Mouse (Mus musculus) MEL (cell line): Measurements from ENCODE around the gene Wars. TPM values are rescaled to one million over a fixed set of nuclear protein-coding genes. Genes with fewer than 3 reads are reported as not detected.

Experiments used
- DNase-seq: peaks from one replicate; pipeline ENCODE4 v3.0.0; 2011; ENCODE audit warnings: low read depth, low spot score
- H3K27ac ChIP-seq: 2 replicates; pipeline ENCODE4 v1.5.1; 2012; ENCODE audit warnings: low read depth, mild to moderate bottlenecking, control low read depth, low read length, moderate library complexity; ENCODE audit not compliant: control insufficient read depth
- H3K27me3 ChIP-seq, 2 experiments: fragments of 150-350 bp in 1 of 2; sonication (generic) in 1 of 2; 2 replicates each; pipeline ENCODE4 v1.6.1; 2012; ENCODE audit warnings: low read length in 2 of 2, mild to moderate bottlenecking in 2 of 2, improper control_type of control experiment in 1 of 2, moderate library complexity in 1 of 2; ENCODE audit not compliant: insufficient read depth in 2 of 2, control insufficient read depth in 1 of 2
- H3K36me3 ChIP-seq, 2 experiments: 2 replicates each; pipeline ENCODE4 v1.6.1; 2012 to 2014; ENCODE audit warnings: low read length in 2 of 2, improper control_type of control experiment in 1 of 2, inconsistent platforms in 1 of 2, mild to moderate bottlenecking in 1 of 2; ENCODE audit not compliant: insufficient read depth in 2 of 2, control insufficient read depth in 1 of 2
- H3K4me1 ChIP-seq, 2 experiments: fragments of 150-350 bp in 1 of 2; sonication (generic) in 1 of 2; 2 replicates each; pipeline ENCODE4 v1.6.1; 2012; ENCODE audit warnings: low read length in 2 of 2, improper control_type of control experiment in 1 of 2, mild to moderate bottlenecking in 1 of 2; ENCODE audit not compliant: insufficient read depth in 2 of 2, control insufficient read depth in 1 of 2
- H3K4me3 ChIP-seq, 2 experiments: fragments of 150-350 bp in 1 of 2; sonication (generic) in 1 of 2; 2 replicates each; pipeline ENCODE4 v1.5.1; 2012; ENCODE audit warnings: low read depth in 2 of 2, low read length in 2 of 2, mild to moderate bottlenecking in 2 of 2, moderate library complexity in 2 of 2, control low read depth in 1 of 2, improper control_type of control experiment in 1 of 2; ENCODE audit not compliant: control insufficient read depth in 1 of 2, insufficient read depth in 1 of 2
- H3K79me2 ChIP-seq: 2 replicates; pipeline ENCODE4 v1.6.1; 2012; ENCODE audit warnings: mild to moderate bottlenecking, low read length, moderate library complexity; ENCODE audit not compliant: control insufficient read depth, poor library complexity, insufficient read depth
- H3K9ac ChIP-seq: 2 replicates; pipeline ENCODE4 v1.6.1; 2012; ENCODE audit warnings: low read depth, mild to moderate bottlenecking, control low read depth, low read length, moderate library complexity; ENCODE audit not compliant: control insufficient read depth, poor library complexity, severe bottlenecking
- H3K9me3 ChIP-seq: fragments of 150-350 bp; sonication (generic); replicated peaks from 2 replicates; pipeline ENCODE4 v1.6.1; 2012; ENCODE audit warnings: mild to moderate bottlenecking, low read length, improper control_type of control experiment, moderate library complexity; ENCODE audit not compliant: insufficient read depth
- BHLHE40 ChIP-seq: IDR thresholded peaks from 2 replicates; pipeline ENCODE4 v1.6.1; 2012; ENCODE audit warnings: low read depth, mild to moderate bottlenecking, inconsistent platforms, low read length, improper control_type of control experiment, borderline replicate concordance
- CHD2 ChIP-seq: IDR thresholded peaks from 2 replicates; pipeline ENCODE4 v1.6.1; 2011; ENCODE audit warnings: low read length, improper control_type of control experiment
- CTCF ChIP-seq, 3 experiments: IDR thresholded peaks in 2 of 3; conservative IDR thresholded peaks in 1 of 3; 2 replicates each; pipeline ENCODE4 v1.5.1; 2011 to 2012; ENCODE audit warnings: low read length in 3 of 3, low read depth in 2 of 3, mild to moderate bottlenecking in 2 of 3, improper control_type of control experiment in 1 of 3, inconsistent platforms in 1 of 3, mixed read lengths in 1 of 3, moderate library complexity in 1 of 3; ENCODE audit not compliant: control insufficient read depth in 1 of 3, insufficient read depth in 1 of 3, poor library complexity in 1 of 3, severe bottlenecking in 1 of 3
- GATA1 ChIP-seq: IDR thresholded peaks from 2 replicates; pipeline ENCODE4 v1.6.1; 2011; ENCODE audit warnings: low read depth, low read length, improper control_type of control experiment
- HCFC1 ChIP-seq: IDR thresholded peaks from 2 replicates; pipeline ENCODE4 v1.6.1; 2012; ENCODE audit warnings: low read depth, mild to moderate bottlenecking, inconsistent platforms, low read length, improper control_type of control experiment, moderate library complexity
- JUND ChIP-seq: IDR thresholded peaks from 2 replicates; pipeline ENCODE4 v1.6.1; 2011; ENCODE audit warnings: low read depth, mild to moderate bottlenecking, improper control_type of control experiment, low read length
- KAT2A ChIP-seq: conservative IDR thresholded peaks from 2 replicates; pipeline ENCODE4 v1.6.1; 2012; ENCODE audit warnings: low read depth, low read length, improper control_type of control experiment, inconsistent platforms
- MAFK ChIP-seq: IDR thresholded peaks from 2 replicates; pipeline ENCODE4 v1.6.1; 2011; ENCODE audit warnings: low read depth, mild to moderate bottlenecking, low read length, improper control_type of control experiment, borderline replicate concordance
- MAX ChIP-seq: IDR thresholded peaks from 2 replicates; pipeline ENCODE4 v1.6.1; 2011; ENCODE audit warnings: low read length, improper control_type of control experiment
- MEF2A ChIP-seq: IDR thresholded peaks from 2 replicates; pipeline ENCODE4 v1.6.1; 2014; ENCODE audit warnings: low read depth, mild to moderate bottlenecking, inconsistent platforms, low read length, improper control_type of control experiment; ENCODE audit not compliant: poor library complexity, insufficient replicate concordance, severe bottlenecking; ENCODE audit errors: extremely low read depth
- MYB ChIP-seq: IDR thresholded peaks from 2 replicates; pipeline ENCODE4 v1.6.1; 2011; ENCODE audit warnings: mild to moderate bottlenecking, low read depth, low read length, improper control_type of control experiment
- MYC ChIP-seq: IDR thresholded peaks from 2 replicates; pipeline ENCODE4 v1.6.1; 2011; ENCODE audit warnings: low read depth, mild to moderate bottlenecking, low read length, improper control_type of control experiment, moderate library complexity
- NRF1 ChIP-seq: IDR thresholded peaks from 2 replicates; pipeline ENCODE4 v1.6.1; 2014; ENCODE audit warnings: low read depth, mild to moderate bottlenecking, inconsistent platforms, low read length, improper control_type of control experiment, moderate library complexity; ENCODE audit not compliant: poor library complexity, insufficient read depth, severe bottlenecking
- POLR2A ChIP-seq, 2 experiments: IDR thresholded peaks; 2 replicates each; pipeline ENCODE4 v1.6.1; 2011 to 2012; ENCODE audit warnings: low read length in 2 of 2, mild to moderate bottlenecking in 2 of 2, control low read depth in 1 of 2, improper control_type of control experiment in 1 of 2, low read depth in 1 of 2, moderate library complexity in 1 of 2; ENCODE audit not compliant: control insufficient read depth in 1 of 2, insufficient read depth in 1 of 2, poor library complexity in 1 of 2
- RAD21 ChIP-seq: IDR thresholded peaks from 2 replicates; pipeline ENCODE4 v1.6.1; 2011; ENCODE audit warnings: mild to moderate bottlenecking, low read depth, low read length, improper control_type of control experiment
- RCOR1 ChIP-seq: IDR thresholded peaks from 2 replicates; pipeline ENCODE4 v1.6.1; 2012; ENCODE audit warnings: low read depth, mild to moderate bottlenecking, inconsistent platforms, low read length, improper control_type of control experiment
- SIN3A ChIP-seq: IDR thresholded peaks from 2 replicates; pipeline ENCODE4 v1.6.1; 2012; ENCODE audit warnings: low read length, improper control_type of control experiment, inconsistent platforms
- TAL1 ChIP-seq: IDR thresholded peaks from 2 replicates; pipeline ENCODE4 v1.6.1; 2012; ENCODE audit warnings: mild to moderate bottlenecking, inconsistent platforms, low read length, moderate library complexity, mixed read lengths
- UBTF ChIP-seq: IDR thresholded peaks from 2 replicates; pipeline ENCODE4 v1.6.1; 2012; ENCODE audit warnings: low read depth, mild to moderate bottlenecking, inconsistent platforms, low read length, improper control_type of control experiment, moderate library complexity, borderline replicate concordance; ENCODE audit not compliant: insufficient read depth
- USF2 ChIP-seq, 2 experiments: IDR thresholded peaks; 2 replicates each; pipeline ENCODE4 v1.6.1; 2011 to 2012; ENCODE audit warnings: improper control_type of control experiment in 2 of 2, low read length in 2 of 2, borderline replicate concordance in 1 of 2, inconsistent platforms in 1 of 2, low read depth in 1 of 2, mild to moderate bottlenecking in 1 of 2; ENCODE audit not compliant: insufficient read depth in 1 of 2
- ZC3H11A ChIP-seq: IDR thresholded peaks from 2 replicates; pipeline ENCODE4 v1.6.1; 2012; ENCODE audit warnings: low read depth, mild to moderate bottlenecking, inconsistent platforms, low read length, improper control_type of control experiment
- ZKSCAN1 ChIP-seq: IDR thresholded peaks from 2 replicates; pipeline ENCODE4 v1.6.1; 2012; ENCODE audit warnings: low read depth, mild to moderate bottlenecking, inconsistent platforms, low read length, improper control_type of control experiment, moderate library complexity
- ZMIZ1 ChIP-seq: IDR thresholded peaks from 2 replicates; pipeline ENCODE4 v1.6.1; 2012; ENCODE audit warnings: low read depth, mild to moderate bottlenecking, inconsistent platforms, low read length, improper control_type of control experiment, moderate library complexity
- ZNF384 ChIP-seq: IDR thresholded peaks from 2 replicates; pipeline ENCODE4 v1.6.1; 2012; ENCODE audit warnings: low read depth, mild to moderate bottlenecking, inconsistent platforms, low read length, improper control_type of control experiment
- polyA plus RNA-seq, 2 experiments: library from polyadenylated mRNA; stranded (reverse) in 1 of 2; unstranded in 1 of 2; fragments of >175 nt in 1 of 2; fragments of >200 nt in 1 of 2; gene quantifications; 2 replicates each; pipeline versions ENCODE4 v1.2.1 to v1.2.4; 2012; ENCODE audit warnings: low replicate concordance in 2 of 2, low read depth in 1 of 2; ENCODE audit not compliant: insufficient read length in 2 of 2, insufficient read depth in 1 of 2, missing spikeins in 1 of 2
- total RNA-seq: library from RNA; depleted of rRNA; stranded (reverse); fragments of 300-350 nt; gene quantifications from 2 replicates; pipeline ENCODE4 v1.2.3, GENCODE M21; 2012

Gene Wars
- total and polyA plus RNA-seq, 3 experiments = 85.7 to 836 (median 98.4) TPM

GRCm38 (mm10) chr12:108931341-108932053, 37.5 kb upstream of the Wars start:
- no peak for DNase-seq

GRCm38 (mm10) chr12:108929475-108929874, 35.5 kb upstream of the Wars start:
- no peaks in the 10 kb centered on the region for H3K27me3 ChIP-seq
- H3K9me3 ChIP-seq = no peaks in the 10 kb centered on the region
- no peaks in the 10 kb centered on the region for H3K36me3 ChIP-seq
- no peak overlapping the region for H3K9ac ChIP-seq
- DNase-seq = no peak
- no peak overlapping the region for H3K27ac ChIP-seq
- no peak for TF ChIP-seq MAX
- TF ChIP-seq NRF1 = no peak
- TF ChIP-seq ZC3H11A = no peak
- TF ChIP-seq ZMIZ1 = no peak
- no peak for TF ChIP-seq MEF2A
- TF ChIP-seq ZNF384 = no peak
- TF ChIP-seq SIN3A = no peak
- no peak for TF ChIP-seq MYB
- TF ChIP-seq BHLHE40 = no peak
- H3K79me2 ChIP-seq = no peaks in the 10 kb centered on the region
- H3K4me1 ChIP-seq = no peaks in the 10 kb centered on the region
- no peak overlapping the region for H3K4me3 ChIP-seq

More at GRCm38 (mm10) chr12:108931341-108932053, 37.5 kb upstream of the Wars start:
- H3K9me3 ChIP-seq = no peaks in the 10 kb centered on the region
- H3K27ac ChIP-seq = no peak overlapping the region
- no peaks in the 10 kb centered on the region for H3K27me3 ChIP-seq
- no peaks in the 10 kb centered on the region for H3K79me2 ChIP-seq
- TF ChIP-seq JUND = no peak
- TF ChIP-seq CTCF (IDR thresholded peaks at IDR 0.05 in 2 of 3, conservative IDR thresholded peaks at IDR 0.05 in 1 of 3; ENCODE audit: control insufficient read depth in 1 of 3, insufficient read depth in 1 of 3, low read depth in 2 of 3, low read length in 3 of 3, poor library complexity in 1 of 3, severe bottlenecking in 1 of 3) = no peak
- no peak for TF ChIP-seq POLR2A (IDR thresholded peaks at IDR 0.05; ENCODE audit: control insufficient read depth in 1 of 2, insufficient read depth in 1 of 2, low read depth in 1 of 2, low read length in 2 of 2, poor library complexity in 1 of 2)
- TF ChIP-seq GATA1 = no peak
- no peak for TF ChIP-seq UBTF
- TF ChIP-seq RCOR1 = no peak
- no peak for TF ChIP-seq KAT2A
- no peak for TF ChIP-seq MYB
- no peak for TF ChIP-seq ZNF384
- no peak for TF ChIP-seq ZKSCAN1
- TF ChIP-seq HCFC1 = no peak
- TF ChIP-seq BHLHE40 = no peak
- no peak for TF ChIP-seq USF2 (IDR thresholded peaks at IDR 0.05; ENCODE audit: borderline replicate concordance in 1 of 2, insufficient read depth in 1 of 2, low read depth in 1 of 2, low read length in 2 of 2)
- no peak for TF ChIP-seq MAFK
- TF ChIP-seq TAL1 = no peak
- TF ChIP-seq CHD2 = no peak
- TF ChIP-seq RAD21 = no peak
- no peak for TF ChIP-seq SIN3A
- no peak for TF ChIP-seq MYC
- no peaks in the 10 kb centered on the region for H3K4me1 ChIP-seq
- H3K4me3 ChIP-seq = no peak overlapping the region
- no peaks in the 10 kb centered on the region for H3K36me3 ChIP-seq
- H3K9ac ChIP-seq = no peak overlapping the region
